ENCODE assay signal across 11 mouse cellular contexts in the genomic region with DNA sequence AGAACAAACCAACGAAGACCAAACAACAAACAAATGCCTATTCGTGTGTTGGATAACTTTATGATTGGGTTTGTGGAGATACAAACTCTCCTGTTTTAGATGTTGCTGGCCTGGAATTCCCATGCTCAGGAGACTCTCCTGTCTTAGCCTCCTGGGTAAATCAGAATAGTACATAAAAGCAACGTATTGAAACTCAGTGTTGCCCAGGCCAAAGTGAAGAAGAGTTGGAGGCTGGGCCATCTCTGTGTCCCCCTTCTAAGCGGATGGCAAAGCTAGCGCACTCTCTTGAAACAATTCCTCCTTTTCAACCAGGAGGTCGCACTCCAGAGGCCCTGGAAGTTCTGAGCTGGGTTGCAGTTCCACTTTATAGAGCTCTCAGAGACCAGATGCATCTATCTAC. TPM values are rescaled to one million over a fixed set of nuclear protein-coding genes. Genes with fewer than 3 reads are reported as not detected.
DNase-seq lines count a peak whose midpoint lies in the region; ATAC-seq and TF ChIP-seq lines count a peak whose summit lies in the region.
"Had no signal": no experiment of that assay in that cellular context is flagged by ENCODE, and none has a peak within 500 bp of the region (broad histone marks: within the 10 kb centered on the region; RNA-seq: fewer than 3 reads in every experiment).

No protein-coding gene starts in this region.

- no peaks in the 10 kb centered on the region for H3K27me3 ChIP-seq in forebrain, postnatal 0 days (ENCODE audit: insufficient read depth, low read length)
- peaks cover 8% of the 10 kb centered on the region; the same call in 1 of the 2 replicates for H3K27me3 ChIP-seq in midbrain, embryonic 10.5 days (ENCODE audit: low read depth, poor library complexity, severe bottlenecking)
- no peaks in the 10 kb centered on the region for H3K27me3 ChIP-seq in neural tube, embryonic 15.5 days (replicated peaks)
- no peaks in the 10 kb centered on the region for H3K27me3 ChIP-seq in kidney, embryonic 16.5 days (ENCODE audit: insufficient read depth, low read length)
- H3K27me3 ChIP-seq: liver, embryonic 13.5 days had no signal

- H3K4me2 ChIP-seq in forebrain, postnatal 0 days (ENCODE audit: low read depth) = no peak overlapping the region
- no peak overlapping the region for H3K4me2 ChIP-seq in neural tube, embryonic 15.5 days
- no peak overlapping the region for H3K4me2 ChIP-seq in kidney, embryonic 16.5 days (replicated peaks; ENCODE audit: low read depth, low read length)
- H3K4me2 ChIP-seq: liver, embryonic 13.5 days had no signal

- H3K4me3 ChIP-seq in left cerebral cortex, adult 2 months = no peak overlapping the region
- no peak overlapping the region for H3K4me3 ChIP-seq in forebrain, postnatal 0 days (ENCODE audit: low read depth, low read length)
- H3K4me3 ChIP-seq in midbrain, embryonic 10.5 days = 0 out of 2 replicates have a peak overlapping the region, but pooled peaks have one; percentile 39
- H3K4me3 ChIP-seq in neural tube, embryonic 15.5 days (replicated peaks) = no peak overlapping the region
- no peak overlapping the region for H3K4me3 ChIP-seq in kidney, embryonic 16.5 days (ENCODE audit: low read length)
- H3K4me3 ChIP-seq: liver, embryonic 13.5 days had no signal

- intact Hi-C loops in left cerebral cortex, adult 2 months (cut with DNase I) = no loop called here
- intact Hi-C loops in left cerebral cortex, postnatal 10 days (cut with DNase I) = no loop called here

- H3K27ac ChIP-seq in left cerebral cortex, adult 2 months = peak overlapping the region; percentile 98
- H3K27ac ChIP-seq in forebrain, postnatal 0 days (ENCODE audit: low read depth, low read length) = peak overlapping the region; percentile 100
- H3K27ac ChIP-seq in midbrain, embryonic 10.5 days (replicated peaks) = peak overlapping the region; percentile 95
- peak overlapping the region; percentile 96 for H3K27ac ChIP-seq in neural tube, embryonic 15.5 days (replicated peaks)
- no peak overlapping the region for H3K27ac ChIP-seq in kidney, embryonic 16.5 days (ENCODE audit: low read length)
- H3K27ac ChIP-seq: liver, embryonic 13.5 days had no signal

- 63% methylated on average over 6 of the region's 6 CpGs for WGBS in forebrain, postnatal 0 days
- 71% methylated on average over 6 of the region's 6 CpGs for WGBS in midbrain, embryonic 10.5 days
- 75% methylated on average over 6 of the region's 6 CpGs for WGBS in neural tube, embryonic 15.5 days
- 85% methylated on average over 6 of the region's 6 CpGs for WGBS in kidney, embryonic 16.5 days

- no peaks in the 10 kb centered on the region for H3K36me3 ChIP-seq in forebrain, postnatal 0 days (ENCODE audit: insufficient read depth)
- no peaks in the 10 kb centered on the region for H3K36me3 ChIP-seq in midbrain, embryonic 10.5 days
- H3K36me3 ChIP-seq in neural tube, embryonic 15.5 days = no peaks in the 10 kb centered on the region
- no peaks in the 10 kb centered on the region for H3K36me3 ChIP-seq in kidney, embryonic 16.5 days (ENCODE audit: insufficient read depth, low read length)
- H3K36me3 ChIP-seq: liver, embryonic 13.5 days had no signal

- ATAC-seq in forebrain, postnatal 0 days = no peak
- ATAC-seq in neural tube, embryonic 15.5 days (ENCODE audit: low FRiP score) = no peak
- no peak for ATAC-seq in kidney, embryonic 16.5 days (ENCODE audit: low FRiP score, low TSS enrichment)

- no peak for DNase-seq in left cerebral cortex, adult 2 months (ENCODE audit: extremely low spot score in 1 of 2, low spot score in 2 of 2)
- no peak for DNase-seq in left cerebral cortex, postnatal 10 days (ENCODE audit: extremely low spot score in 1 of 2, low spot score in 2 of 2)
- no peak for DNase-seq in forebrain, postnatal 0 days
- no peak for DNase-seq in midbrain, embryonic 10.5 days (ENCODE audit: low spot score)
- DNase-seq in lung, postnatal 14 days = no peak
- DNase-seq in spleen, adult 12 weeks (ENCODE audit: low spot score) = no peak
- DNase-seq: heart, postnatal 14 days; kidney, adult 18-20 months; liver, embryonic 13.5 days had no signal

- peak overlapping the region; percentile 51; the same call in 1 of the 2 replicates for H3K9ac ChIP-seq in forebrain, postnatal 0 days
- no peak overlapping the region for H3K9ac ChIP-seq in neural tube, embryonic 15.5 days (replicated peaks)
- H3K9ac ChIP-seq in kidney, embryonic 16.5 days (replicated peaks; ENCODE audit: low read length) = no peak overlapping the region
- H3K9ac ChIP-seq: liver, embryonic 13.5 days had no signal

- peaks cover 40% of the 10 kb centered on the region for H3K4me1 ChIP-seq in forebrain, postnatal 0 days (ENCODE audit: insufficient read depth)
- peaks cover 55% of the 10 kb centered on the region for H3K4me1 ChIP-seq in midbrain, embryonic 10.5 days
- H3K4me1 ChIP-seq in neural tube, embryonic 15.5 days = peaks cover 50% of the 10 kb centered on the region
- peaks cover 11% of the 10 kb centered on the region; the same call in 1 of the 2 replicates for H3K4me1 ChIP-seq in kidney, embryonic 16.5 days (ENCODE audit: insufficient read depth, low read length)

- TF ChIP-seq CTCF in left cerebral cortex, adult 2 months (IDR thresholded peaks at IDR 0.05) = no peak
- no peak for TF ChIP-seq CTCF in forebrain, postnatal 0 days (IDR thresholded peaks at IDR 0.05; ENCODE audit: low read depth)

- no peaks in the 10 kb centered on the region for H3K9me3 ChIP-seq in forebrain, postnatal 0 days (ENCODE audit: low read length)
- H3K9me3 ChIP-seq in midbrain, embryonic 10.5 days (replicated peaks) = no peaks in the 10 kb centered on the region
- H3K9me3 ChIP-seq in neural tube, embryonic 15.5 days (replicated peaks) = no peaks in the 10 kb centered on the region
- no peaks in the 10 kb centered on the region for H3K9me3 ChIP-seq in kidney, embryonic 16.5 days (ENCODE audit: low read length)
- H3K9me3 ChIP-seq: liver, embryonic 13.5 days had no signal

RNA-seq across cellular contexts. Expression of gene Cdk5r1, which starts 26.5 kb away (rescaled TPM):
- total RNA-seq in left cerebral cortex, adult 2 months (2021) = 100 to 1,000 TPM; 329 to 334 TPM
- total RNA-seq in left cerebral cortex, postnatal 10 days (2021) = 100 to 1,000 TPM; 327 to 329 TPM
- 392 and 416 TPM in 2 replicates for total RNA-seq in forebrain, postnatal 0 days (2014; rRNA removed)
- 117 and 122 TPM in 2 replicates for polyA plus RNA-seq in forebrain, postnatal 0 days (2015; fragmentation: Nextera tagmentation; extraction: Ambion mirVana)
- 5.2 and 11.2 TPM in 2 replicates for polyA plus RNA-seq in midbrain, embryonic 10.5 days (2016; fragmentation: Nextera tagmentation; extraction: Ambion mirVana)
- polyA plus RNA-seq in neural tube, embryonic 15.5 days (2015; fragmentation: Nextera tagmentation; extraction: Ambion mirVana) = 69.6 and 82.7 TPM in 2 replicates
- polyA plus RNA-seq in kidney, embryonic 16.5 days (2015; fragmentation: Nextera tagmentation; extraction: Ambion mirVana) = 0.57 and 0.85 TPM in 2 replicates
